Mouse (Mus musculus) cerebellum, adult 2 months (tissue): ENCODE results near the gene Pfkfb3.
A peak's percentile ranks its signal among the peaks of the same experiment; 100 is the strongest.

ENCODE experiments used
- CTCF ChIP-seq: fragments of 200-500 bp; IDR thresholded peaks from 2 replicates; pipeline ENCODE4 v1.5.1; 2011; ENCODE audit warnings: low read depth, mild to moderate bottlenecking, control low read depth, low read length, moderate library complexity, borderline replicate concordance; ENCODE audit not compliant: insufficient read depth
- POLR2A ChIP-seq: fragments of 200-500 bp; IDR thresholded peaks from 2 replicates; pipeline ENCODE4 v1.6.1; 2011; ENCODE audit warnings: low read length, control low read depth, borderline replicate concordance; ENCODE audit not compliant: insufficient read depth

- TF ChIP-seq POLR2A = peak; percentile 59; the same call in 1 of the 2 replicates
- TF ChIP-seq CTCF = peak; percentile 100
These were observed 48.9 kb upstream of the Pfkfb3 start for GRCm38 (mm10) chr2:11602506-11603489.
